ENCODE assay signal across 21 mouse cellular contexts in the genomic region with DNA sequence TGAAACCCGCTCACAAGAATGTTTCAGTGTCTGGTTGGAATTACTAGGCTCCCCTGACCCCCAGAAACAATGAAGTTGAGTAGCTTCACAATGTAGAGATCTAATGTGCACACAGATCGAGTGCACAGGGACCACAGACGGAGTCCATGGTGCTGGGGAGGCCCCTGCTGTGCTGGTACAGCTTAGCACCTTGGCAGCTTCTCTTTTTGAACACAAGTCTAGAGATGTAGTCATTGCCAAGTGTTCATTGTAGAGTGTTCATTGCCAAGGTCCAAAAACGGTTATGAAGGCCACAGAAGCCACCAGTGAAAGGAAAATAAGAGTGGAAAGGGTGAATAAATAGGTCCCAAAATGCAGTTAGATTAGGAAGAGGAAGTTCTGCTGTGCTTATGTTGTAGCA.
"Had no signal": no experiment of that assay in that cellular context is flagged by ENCODE, and none has a peak within 500 bp of the region (broad histone marks: within the 10 kb centered on the region; RNA-seq: fewer than 3 reads in every experiment).

No protein-coding gene starts in this region.

- H3K36me3 ChIP-seq: limb, embryonic 12.5 days; limb, embryonic 15.5 days; liver, embryonic 13.5 days; midbrain, embryonic 12.5 days; midbrain, embryonic 15.5 days; neural tube, embryonic 12.5 days; neural tube, embryonic 15.5 days had no signal

- DNase-seq: kidney, postnatal 25 days; layer of hippocampus, adult 9-11 months; layer of hippocampus, postnatal 36 days; left cerebral cortex, postnatal 4 days; liver, embryonic 13.5 days; lung, adult 2 months; lung, postnatal 14 days; lung, postnatal 4 days; right cerebral cortex, adult 18-20 months; right cerebral cortex, postnatal 14 days; right cerebral cortex, postnatal 4 days; thymus, adult 2 months had no signal

- H3K27me3 ChIP-seq: limb, embryonic 12.5 days; limb, embryonic 15.5 days; liver, embryonic 13.5 days; midbrain, embryonic 12.5 days; midbrain, embryonic 15.5 days; neural tube, embryonic 12.5 days; neural tube, embryonic 15.5 days had no signal

- H3K9me3 ChIP-seq: limb, embryonic 12.5 days; limb, embryonic 15.5 days; liver, embryonic 13.5 days; midbrain, embryonic 12.5 days; midbrain, embryonic 15.5 days; neural tube, embryonic 12.5 days; neural tube, embryonic 15.5 days had no signal

- H3K4me3 ChIP-seq: layer of hippocampus, adult 2 months; limb, embryonic 12.5 days; limb, embryonic 15.5 days; liver, embryonic 13.5 days; midbrain, embryonic 12.5 days; midbrain, embryonic 15.5 days; neural tube, embryonic 12.5 days; neural tube, embryonic 15.5 days had no signal

- H3K4me2 ChIP-seq: limb, embryonic 12.5 days; limb, embryonic 15.5 days; liver, embryonic 13.5 days; midbrain, embryonic 12.5 days; midbrain, embryonic 15.5 days; neural tube, embryonic 12.5 days; neural tube, embryonic 15.5 days had no signal

- ATAC-seq: midbrain, embryonic 15.5 days had no signal

- H3K9ac ChIP-seq: limb, embryonic 12.5 days; limb, embryonic 15.5 days; liver, embryonic 13.5 days; midbrain, embryonic 12.5 days; midbrain, embryonic 15.5 days; neural tube, embryonic 12.5 days; neural tube, embryonic 15.5 days had no signal

- H3K4me1 ChIP-seq: limb, embryonic 15.5 days; liver, embryonic 13.5 days; midbrain, embryonic 12.5 days; midbrain, embryonic 15.5 days; neural tube, embryonic 12.5 days; neural tube, embryonic 15.5 days had no signal

- H3K27ac ChIP-seq: kidney, postnatal 0 days; layer of hippocampus, adult 2 months; limb, embryonic 12.5 days; limb, embryonic 15.5 days; liver, embryonic 13.5 days; midbrain, embryonic 12.5 days; midbrain, embryonic 15.5 days; neural tube, embryonic 12.5 days; neural tube, embryonic 15.5 days; stomach, postnatal 0 days had no signal
